Mouse (Mus musculus): ENCODE measurements around the gene Anks6. TPM values are rescaled to one million over a fixed set of nuclear protein-coding genes. Genes with fewer than 3 reads are reported as not detected.

The Anks6 gene
- polyA plus RNA-seq, 1 experiment from 2014 or later = 5.1 TPM

DNA sequence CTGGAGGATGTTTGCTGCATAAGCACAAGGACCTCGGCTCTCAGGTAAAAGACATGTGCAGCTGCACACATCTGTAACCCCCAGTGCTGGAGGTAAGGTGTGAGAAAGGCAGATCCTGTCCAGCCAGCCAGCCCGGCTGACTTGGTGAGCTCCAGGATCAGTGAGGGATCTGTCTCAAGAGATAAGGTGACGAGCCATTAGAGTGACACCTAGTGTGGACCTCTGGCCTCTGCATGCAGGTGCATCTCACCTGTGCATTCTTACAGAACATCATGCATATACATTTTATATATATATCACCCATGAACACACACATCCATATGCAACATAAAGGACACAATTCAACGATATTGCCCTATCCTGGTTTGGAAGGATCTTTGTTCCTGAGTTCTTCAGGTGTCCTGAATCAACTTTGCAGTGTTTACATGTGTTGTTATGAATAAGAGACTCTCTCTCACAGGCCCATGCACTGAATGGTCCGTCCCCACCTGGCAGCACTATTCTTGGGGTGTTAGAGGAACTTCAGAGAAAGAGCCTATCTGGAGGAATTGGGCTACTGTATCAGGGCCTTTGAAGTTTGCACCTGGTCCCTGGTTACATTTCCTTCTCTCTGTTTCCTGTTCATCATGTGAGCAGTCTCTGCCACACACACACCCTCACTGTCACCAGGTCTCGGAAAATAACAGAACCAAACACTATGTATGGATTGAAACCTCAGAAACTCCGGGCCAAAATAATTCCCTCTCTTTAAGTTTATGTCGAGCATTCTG is 56.4 kb downstream of the Anks6 start:
- no peak overlapping the region for H3K9ac ChIP-seq
- no peaks in the 10 kb centered on the region for H3K36me3 ChIP-seq
- no peaks in the 10 kb centered on the region for H3K4me1 ChIP-seq (replicated peaks)
- ATAC-seq (ENCODE audit: low FRiP score, low read depth) = no peak
- 81% methylated on average over 8 of the region's 8 CpGs for WGBS
- H3K27me3 ChIP-seq = no peaks in the 10 kb centered on the region
- no peak overlapping the region for H3K4me3 ChIP-seq
- no peak overlapping the region for H3K27ac ChIP-seq (replicated peaks)
- no peaks in the 10 kb centered on the region for H3K9me3 ChIP-seq
- no peak overlapping the region for H3K4me2 ChIP-seq

DNA sequence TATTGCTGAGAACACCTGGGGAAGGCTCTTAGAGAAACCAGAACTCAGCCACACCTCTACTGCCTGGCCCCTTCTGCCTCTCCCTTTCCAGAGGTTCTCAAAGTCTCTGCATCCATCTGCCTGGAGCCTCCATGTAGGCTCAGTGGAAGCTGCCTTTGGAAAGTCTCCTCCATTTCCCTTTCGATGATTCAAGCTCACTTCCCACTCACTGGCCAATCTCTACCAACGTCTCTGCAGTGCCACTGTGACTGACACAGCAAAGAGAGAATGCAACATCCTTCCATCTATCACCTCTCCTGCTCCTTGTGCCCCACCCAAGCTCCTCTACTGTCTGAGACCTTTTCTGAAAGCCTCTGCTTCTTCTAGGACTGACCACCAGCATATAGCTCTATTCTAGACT is 59.3 kb downstream of the Anks6 start:
- Histone ChIP-seq H3K27ac (replicated peaks) (no peak overlapping the region), H3K4me2 (no peak overlapping the region), H3K9ac (no peak overlapping the region), H3K27me3 (peaks cover 15% of the 10 kb centered on the region), H3K4me1 (replicated peaks) (peaks cover 3% of the 10 kb centered on the region), H3K36me3 (no peaks in the 10 kb centered on the region), H3K9me3 (no peaks in the 10 kb centered on the region), H3K4me3 (no peak overlapping the region)
- 85% methylated on average over 2 of the region's 2 CpGs for WGBS
- no peak for ATAC-seq (ENCODE audit: low FRiP score, low read depth)

DNA sequence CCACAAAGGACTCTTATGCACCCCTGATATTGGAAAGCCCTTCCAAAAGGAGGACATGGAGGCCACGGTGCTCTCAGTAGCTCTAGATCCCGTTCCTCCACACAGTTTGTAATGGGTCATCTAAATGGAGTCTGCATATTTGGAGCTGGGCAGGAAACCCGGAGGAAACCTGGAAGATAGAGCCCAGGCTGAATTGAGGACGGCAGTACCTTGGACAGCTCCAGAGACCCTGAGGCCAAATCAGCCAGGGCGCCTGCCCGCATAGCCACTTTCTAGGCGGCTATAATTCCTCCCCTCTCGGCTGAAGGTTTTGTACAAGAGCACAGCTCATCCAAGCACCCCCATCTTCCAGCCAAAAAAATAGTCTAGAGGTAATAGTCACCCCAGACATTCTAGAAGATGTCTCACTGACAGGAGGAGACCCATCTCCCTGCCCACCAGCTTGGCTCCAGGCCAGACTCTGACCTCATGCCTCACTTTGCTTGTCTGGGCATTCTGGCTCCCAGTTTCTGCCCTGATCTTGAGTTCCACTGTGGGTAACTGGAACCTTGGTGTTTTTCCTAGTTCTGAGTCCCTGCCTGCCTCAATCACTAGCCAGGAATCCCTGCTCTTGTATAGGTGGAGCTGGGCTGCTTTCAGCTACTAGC is 64.3 kb downstream of the Anks6 start:
- H3K9me3 ChIP-seq = no peaks in the 10 kb centered on the region
- H3K9ac ChIP-seq = no peak overlapping the region
- H3K4me2 ChIP-seq = peak overlapping the region; percentile 80; the same call in 1 of the 2 replicates
- H3K4me3 ChIP-seq = no peak overlapping the region
- H3K4me1 ChIP-seq (replicated peaks) = peaks cover 42% of the 10 kb centered on the region
- ATAC-seq (ENCODE audit: low FRiP score, low read depth) = no peak
- H3K27me3 ChIP-seq = peaks cover 16% of the 10 kb centered on the region
- no peak overlapping the region for H3K27ac ChIP-seq (replicated peaks)
- H3K36me3 ChIP-seq = no peaks in the 10 kb centered on the region
- 9% methylated on average over 8 of the region's 8 CpGs for WGBS

DNA sequence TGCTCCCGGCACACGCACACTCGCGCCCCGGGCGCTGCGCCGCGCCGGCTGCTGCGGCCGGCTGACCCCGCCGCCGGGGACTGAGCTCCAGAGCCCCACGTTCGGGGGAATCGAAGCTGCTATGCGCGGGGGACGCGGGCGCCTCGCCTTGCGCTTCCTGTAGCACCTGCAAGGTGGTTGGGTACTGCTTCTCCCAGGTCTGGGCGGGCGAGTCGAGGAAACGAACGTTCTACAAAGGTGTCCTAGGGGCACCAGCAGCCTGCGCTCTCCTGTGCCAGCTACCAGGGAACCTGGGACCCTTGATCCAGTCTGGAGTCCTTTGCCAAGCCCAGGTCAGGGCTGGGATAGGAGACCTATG is 65.3 kb downstream of the Anks6 start:
- Histone ChIP-seq H3K36me3 (no peaks in the 10 kb centered on the region), H3K9ac (peak overlapping the region; percentile 90), H3K27me3 (peaks cover 16% of the 10 kb centered on the region), H3K4me2 (peak overlapping the region; percentile 80), H3K27ac (replicated peaks) (peak overlapping the region; percentile 88), H3K4me1 (replicated peaks) (peaks cover 47% of the 10 kb centered on the region), H3K9me3 (no peaks in the 10 kb centered on the region), H3K4me3 (peak overlapping the region; percentile 76)
- WGBS = 0% methylated on average over 31 of the region's 31 CpGs
- ATAC-seq (ENCODE audit: low FRiP score, low read depth) = peak; percentile 32

DNA sequence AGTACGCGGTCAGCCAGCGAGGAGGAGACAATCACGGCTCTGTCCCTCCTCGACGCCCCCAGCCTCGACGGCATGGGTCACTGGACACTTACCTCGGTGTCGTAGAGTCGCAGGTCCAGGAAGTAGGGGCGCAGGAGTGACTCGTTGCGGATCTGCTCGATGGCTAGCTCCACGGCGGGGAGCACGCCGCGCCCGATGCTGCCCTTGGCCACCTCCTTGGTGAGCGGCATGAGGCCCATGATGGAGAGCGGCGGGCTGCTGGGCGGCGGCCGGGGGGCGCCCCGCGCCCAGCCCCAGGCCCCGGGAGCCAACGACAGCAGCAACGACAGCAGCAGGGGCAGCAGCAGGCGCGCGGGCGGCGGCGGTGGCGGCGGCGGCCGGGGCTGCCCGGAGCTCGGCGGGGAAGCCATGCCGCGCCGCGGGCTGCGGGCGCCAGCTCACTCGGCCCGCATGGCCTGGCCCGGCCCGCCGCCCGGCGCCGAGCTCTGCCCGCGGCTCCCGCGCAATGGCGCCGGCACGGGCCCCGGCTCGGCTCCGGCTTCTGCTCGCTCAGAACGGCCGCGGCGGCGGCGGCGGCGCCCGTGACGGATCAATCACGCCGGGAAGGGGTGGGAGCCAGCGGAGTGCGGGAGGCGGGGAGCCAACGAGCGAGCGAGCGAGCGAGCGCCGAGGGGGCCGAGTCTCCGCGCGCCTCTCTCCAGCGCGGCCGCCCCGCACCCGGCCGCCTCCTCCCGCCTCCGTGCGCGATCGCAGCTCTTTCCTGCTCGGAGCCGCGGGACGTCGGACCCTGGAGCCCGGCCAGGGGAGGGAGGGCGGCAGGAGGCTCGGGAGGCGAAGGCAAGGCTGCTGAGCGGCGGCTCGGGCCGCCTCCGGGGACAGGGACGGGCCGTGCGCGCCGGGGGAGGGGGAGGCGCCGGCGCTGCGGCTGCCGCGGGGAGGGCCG is 65.9 kb downstream of the Anks6 start, which contains the start of gene Gabbr2:
Gabbr2 (minus strand) TSS at position 858 of the 943 bp plus-strand sequence.
- Histone ChIP-seq H3K4me3 (peak within 1 kb of the TSS; percentile 76), H3K4me1 (replicated peaks) (peaks cover 51% of the 10 kb centered on the region), H3K36me3 (no peaks in the 10 kb centered on the region), H3K27me3 (peaks cover 16% of the 10 kb centered on the region), H3K9ac (peak within 1 kb of the TSS; percentile 90), H3K27ac (replicated peaks) (peak within 1 kb of the TSS; percentile 88), H3K9me3 (no peaks in the 10 kb centered on the region), H3K4me2 (peak within 1 kb of the TSS; percentile 80)
- under 1% methylated on average over 110 of the region's 134 CpGs for WGBS
- ATAC-seq (ENCODE audit: low FRiP score, low read depth) = peak; percentile 75

DNA sequence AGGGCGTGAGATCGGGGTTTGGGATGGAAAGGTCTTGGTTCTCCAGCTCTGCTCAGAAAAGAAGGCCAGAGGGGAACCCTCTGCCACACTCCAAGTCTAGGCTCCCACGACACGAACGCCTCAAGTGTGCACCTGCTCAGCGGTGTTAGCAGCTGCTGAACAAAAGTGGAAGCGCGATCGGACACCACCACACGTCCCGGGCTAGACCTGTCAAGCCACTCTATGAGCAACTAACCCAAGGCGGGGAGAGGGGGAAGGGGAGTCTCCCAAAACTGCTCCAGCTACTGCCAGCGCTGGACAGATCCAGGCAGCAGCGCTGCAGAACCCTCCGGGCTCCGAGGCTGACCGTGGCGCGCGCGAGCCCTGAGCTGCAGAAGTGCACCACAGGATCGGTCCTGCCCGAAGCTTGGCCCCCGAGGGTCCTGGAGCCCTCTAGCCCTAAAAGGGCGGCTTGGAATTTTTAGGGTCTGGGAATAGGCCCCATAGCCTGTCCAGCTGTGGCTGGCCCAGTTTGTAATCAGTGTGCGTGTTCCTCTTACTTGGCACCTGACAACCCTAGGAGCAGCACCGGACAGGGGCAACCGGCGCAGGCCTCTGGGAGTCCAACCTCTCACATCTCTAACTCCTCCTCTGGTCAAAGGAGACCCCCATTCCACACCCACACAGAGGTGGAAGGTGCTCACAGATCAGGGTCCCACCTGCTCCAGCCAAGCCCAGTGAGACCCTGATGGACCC is 66.8 kb downstream of the Anks6 start:
- Histone ChIP-seq H3K4me2 (peak overlapping the region; percentile 80), H3K27me3 (peaks cover 16% of the 10 kb centered on the region), H3K27ac (replicated peaks) (peak overlapping the region; percentile 88), H3K4me1 (replicated peaks) (peaks cover 55% of the 10 kb centered on the region), H3K4me3 (peak overlapping the region; percentile 76), H3K36me3 (no peaks in the 10 kb centered on the region), H3K9ac (peak overlapping the region; percentile 90), H3K9me3 (no peaks in the 10 kb centered on the region)
- ATAC-seq (ENCODE audit: low FRiP score, low read depth) = peak; percentile 20
- 2% methylated on average over 29 of the region's 29 CpGs for WGBS

DNA sequence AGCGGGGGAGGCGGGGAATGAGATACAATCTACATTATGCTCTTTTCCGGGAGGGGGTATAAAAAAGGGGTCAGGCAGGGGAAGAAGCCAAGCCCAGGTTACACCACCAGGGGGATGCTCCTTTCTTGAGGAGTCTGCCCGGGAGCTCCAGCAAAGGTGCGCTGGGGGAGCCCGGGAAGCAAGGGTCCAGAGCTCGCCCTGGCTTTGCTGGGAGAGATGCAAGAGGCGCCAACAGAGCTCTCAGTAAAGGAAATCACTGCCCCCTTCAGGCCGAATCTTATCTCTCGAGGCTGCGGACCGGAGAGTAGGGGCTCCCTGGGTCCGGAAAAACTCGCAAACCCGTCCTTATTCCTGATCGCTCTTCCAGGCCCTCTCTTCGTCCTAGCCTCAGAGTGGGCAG is 67.4 kb downstream of the Anks6 start:
- no peaks in the 10 kb centered on the region for H3K36me3 ChIP-seq
- H3K27ac ChIP-seq (replicated peaks) = peak overlapping the region; percentile 88
- H3K4me2 ChIP-seq = peak overlapping the region; percentile 80
- 2% methylated on average over 17 of the region's 17 CpGs for WGBS
- peak overlapping the region; percentile 76 for H3K4me3 ChIP-seq
- peak; percentile 63 for ATAC-seq (ENCODE audit: low FRiP score, low read depth)
- H3K27me3 ChIP-seq = peaks cover 16% of the 10 kb centered on the region
- H3K9me3 ChIP-seq = no peaks in the 10 kb centered on the region
- H3K4me1 ChIP-seq (replicated peaks) = peaks cover 55% of the 10 kb centered on the region
- peak overlapping the region; percentile 90 for H3K9ac ChIP-seq

DNA sequence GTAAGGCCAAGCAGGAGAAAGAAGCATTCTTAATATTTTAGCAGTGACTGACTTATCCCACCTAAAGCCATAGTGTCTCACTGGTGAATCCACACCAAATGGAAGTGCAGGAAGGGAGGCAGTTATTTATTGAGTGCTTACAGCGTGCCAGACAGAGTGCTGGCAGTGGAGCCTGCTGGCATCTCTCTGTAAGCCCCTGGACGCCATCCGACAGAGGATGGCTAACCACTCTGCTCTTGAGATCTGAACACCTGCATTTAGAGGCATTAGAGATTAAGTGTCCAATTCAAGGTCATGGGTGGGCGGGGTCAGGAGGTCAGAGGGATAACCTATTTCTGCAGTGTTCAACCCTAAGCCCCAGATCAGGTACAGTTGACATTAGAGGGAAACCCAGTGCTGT is 68.4 kb downstream of the Anks6 start:
- Histone ChIP-seq H3K4me1 (replicated peaks) (peaks cover 55% of the 10 kb centered on the region), H3K9ac (no peak overlapping the region), H3K27ac (replicated peaks) (0 out of 2 replicates have a peak overlapping the region, but pooled peaks have one; percentile 88), H3K36me3 (no peaks in the 10 kb centered on the region), H3K4me3 (peak overlapping the region; percentile 76), H3K27me3 (peaks cover 8% of the 10 kb centered on the region), H3K9me3 (no peaks in the 10 kb centered on the region), H3K4me2 (peak overlapping the region; percentile 80)
- ATAC-seq (ENCODE audit: low FRiP score, low read depth) = no peak
- 67% methylated on average over 4 of the region's 4 CpGs for WGBS

DNA sequence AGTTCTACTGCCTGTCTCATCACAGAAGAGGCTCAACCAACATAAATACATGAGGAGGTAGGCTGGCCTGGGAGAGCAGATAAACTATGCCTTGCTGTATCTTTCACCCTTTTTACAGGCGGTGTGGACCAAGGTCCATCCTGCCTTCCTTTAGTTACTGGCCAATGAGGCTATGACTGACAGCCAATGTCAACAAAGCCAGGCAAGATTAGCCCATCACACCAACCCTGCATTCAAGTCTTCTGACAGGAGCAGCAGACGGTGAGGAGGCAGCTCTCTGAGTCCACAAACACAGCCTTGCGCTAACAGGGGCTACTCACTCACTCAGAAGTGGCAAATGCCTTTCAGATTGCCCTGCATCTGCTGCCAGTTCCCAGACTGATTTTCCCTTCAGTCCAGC is 69.0 kb downstream of the Anks6 start:
- H3K9me3 ChIP-seq = no peaks in the 10 kb centered on the region
- WGBS = 56% methylated on average over 3 of the region's 3 CpGs
- no peak for ATAC-seq (ENCODE audit: low FRiP score, low read depth)
- peak overlapping the region; percentile 80 for H3K4me2 ChIP-seq
- H3K27me3 ChIP-seq = 0 out of 2 replicates have a peak, but pooled peaks cover 4% of the 10 kb centered on the region
- 0 out of 2 replicates have a peak overlapping the region, but pooled peaks have one; percentile 35 for H3K27ac ChIP-seq (replicated peaks)
- no peak overlapping the region for H3K9ac ChIP-seq
- H3K4me3 ChIP-seq = no peak overlapping the region
- peaks cover 55% of the 10 kb centered on the region for H3K4me1 ChIP-seq (replicated peaks)
- no peaks in the 10 kb centered on the region for H3K36me3 ChIP-seq

DNA sequence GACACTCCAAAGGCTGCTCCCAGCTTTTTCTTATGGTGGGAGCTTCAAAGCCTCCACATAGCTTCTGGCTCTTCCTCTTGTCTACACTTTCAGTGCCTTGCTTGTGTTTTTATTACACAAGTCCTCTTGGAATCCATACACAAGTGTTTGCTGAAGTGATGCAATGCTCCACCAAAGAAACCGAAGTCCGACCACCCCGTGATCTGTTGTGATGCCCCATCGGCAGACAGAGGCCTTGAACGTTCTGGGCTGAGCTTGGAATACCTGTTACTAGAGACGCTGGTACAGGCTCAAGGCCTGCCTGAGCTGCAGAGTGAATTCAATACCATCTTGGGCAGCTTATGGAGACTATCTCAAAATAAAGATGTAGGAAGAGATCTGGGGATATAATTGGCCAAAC is 69.4 kb downstream of the Anks6 start:
- 92% methylated on average over 6 of the region's 6 CpGs for WGBS
- Histone ChIP-seq H3K9ac (no peak overlapping the region), H3K27me3 (no peaks in the 10 kb centered on the region), H3K4me3 (no peak overlapping the region), H3K36me3 (no peaks in the 10 kb centered on the region), H3K4me2 (no peak overlapping the region), H3K9me3 (no peaks in the 10 kb centered on the region), H3K27ac (replicated peaks) (no peak overlapping the region), H3K4me1 (replicated peaks) (peaks cover 51% of the 10 kb centered on the region)
- ATAC-seq (ENCODE audit: low FRiP score, low read depth) = no peak

DNA sequence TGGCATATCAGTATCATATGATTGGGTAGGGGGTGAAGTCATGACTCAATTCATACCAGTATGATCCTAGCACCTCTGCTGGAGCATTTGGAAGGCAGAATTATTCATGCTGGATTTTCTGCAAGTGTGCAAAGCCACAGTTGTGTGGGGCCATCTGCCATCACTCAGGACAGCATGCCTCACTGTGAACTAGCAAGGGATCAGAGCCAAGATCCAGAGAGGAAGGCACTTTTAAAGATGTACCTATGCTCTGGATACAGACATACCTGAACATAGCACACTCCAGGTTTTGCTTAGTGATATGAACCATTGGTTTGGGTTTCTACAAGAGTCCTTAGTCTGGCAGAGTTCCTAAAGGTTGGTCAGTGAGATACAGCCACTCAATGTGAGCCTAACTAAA is 71.2 kb downstream of the Anks6 start:
- Histone ChIP-seq H3K9ac (no peak overlapping the region), H3K4me3 (no peak overlapping the region), H3K4me1 (replicated peaks) (peaks cover 51% of the 10 kb centered on the region), H3K4me2 (no peak overlapping the region), H3K27me3 (no peaks in the 10 kb centered on the region), H3K36me3 (no peaks in the 10 kb centered on the region), H3K27ac (replicated peaks) (no peak overlapping the region), H3K9me3 (no peaks in the 10 kb centered on the region)
- ATAC-seq (ENCODE audit: low FRiP score, low read depth) = no peak
